Mouse (Mus musculus) stomach, postnatal 0 days (tissue): ENCODE data around the gene Hoxd12.

ENCODE experiments used
- CTCF ChIP-seq: IDR thresholded peaks from 2 replicates; pipeline ENCODE4 v1.5.1; 2016; ENCODE audit warnings: antibody characterized with exemption, low read depth, mild to moderate bottlenecking, moderate library complexity
- EP300 ChIP-seq: optimal IDR thresholded peaks from 2 replicates; pipeline ENCODE3; 2016; ENCODE audit warnings: antibody characterized with exemption

- no peak for TF ChIP-seq CTCF
- TF ChIP-seq EP300: no peak
These were observed 20.6 kb downstream of the Hoxd12 start for GRCm38 (mm10) chr2:74695383-74695782.
